Mouse (Mus musculus): ENCODE results near the gene Exoc4.

Exoc4 gene

GRCm38 (mm10) chr6:33468480-33468879, 219.6 kb downstream of the Exoc4 start:
- in situ Hi-C loops (cut with MboI, MseI) = no loop called here

GRCm38 (mm10) chr6:33476134-33476533, 227.2 kb downstream of the Exoc4 start:
- in situ Hi-C loops (cut with MboI, MseI) = no loop called here

GRCm38 (mm10) chr6:33484568-33484967, 235.7 kb downstream of the Exoc4 start:
- in situ Hi-C loops (cut with MboI, MseI) = no loop called here

- in situ Hi-C loops (cut with MboI, MseI) = no loop called here
Measured at GRCm38 (mm10) chr6:33489788-33490187, 240.9 kb downstream of the Exoc4 start.

GRCm38 (mm10) chr6:33496141-33496855, 247.4 kb downstream of the Exoc4 start:
- in situ Hi-C loops (cut with MboI, MseI) = no loop called here

- in situ Hi-C loops (cut with MboI, MseI) = no loop called here
Measured at GRCm38 (mm10) chr6:33497348-33497747, 248.5 kb downstream of the Exoc4 start.

- in situ Hi-C loops (cut with MboI, MseI) = no loop called here
Measured at GRCm38 (mm10) chr6:33502388-33502787, 253.5 kb downstream of the Exoc4 start.

- in situ Hi-C loops (cut with MboI, MseI) = no loop called here
Measured at GRCm38 (mm10) chr6:33503381-33503780, 254.5 kb downstream of the Exoc4 start.

- in situ Hi-C loops (cut with MboI, MseI) = no loop called here
Measured at GRCm38 (mm10) chr6:33507134-33507533, 258.2 kb downstream of the Exoc4 start.

GRCm38 (mm10) chr6:33515391-33515790, 266.5 kb downstream of the Exoc4 start:
- in situ Hi-C loops (cut with MboI, MseI) = no loop called here

- in situ Hi-C loops (cut with MboI, MseI) = no loop called here
Measured at GRCm38 (mm10) chr6:33516798-33517197, 267.9 kb downstream of the Exoc4 start.

- in situ Hi-C loops (cut with MboI, MseI) = no loop called here
Measured at GRCm38 (mm10) chr6:33517890-33518410, 269.1 kb downstream of the Exoc4 start.

- in situ Hi-C loops (cut with MboI, MseI) = no loop called here
Measured at GRCm38 (mm10) chr6:33525695-33526366, 276.9 kb downstream of the Exoc4 start.

- in situ Hi-C loops (cut with MboI, MseI) = loop anchor here (10.0 kb wide), 1 partner anchor 896 kb away; no protein-coding TSS in a partner anchor
Measured at GRCm38 (mm10) chr6:33540356-33540755, 291.5 kb downstream of the Exoc4 start.

- in situ Hi-C loops (cut with MboI, MseI) = loop anchor here (10.0 kb wide), 1 partner anchor 898 kb away; no protein-coding TSS in a partner anchor
Measured at GRCm38 (mm10) chr6:33542712-33543111, 293.8 kb downstream of the Exoc4 start.

GRCm38 (mm10) chr6:33551934-33552333, 303.0 kb downstream of the Exoc4 start:
- in situ Hi-C loops (cut with MboI, MseI) = no loop called here

GRCm38 (mm10) chr6:33560925-33561324, 312.0 kb downstream of the Exoc4 start:
- in situ Hi-C loops (cut with MboI, MseI) = no loop called here

GRCm38 (mm10) chr6:33561911-33562310, 313.0 kb downstream of the Exoc4 start:
- in situ Hi-C loops (cut with MboI, MseI) = no loop called here

- in situ Hi-C loops (cut with MboI, MseI) = no loop called here
Measured at GRCm38 (mm10) chr6:33575947-33576346, 327.1 kb downstream of the Exoc4 start.

- in situ Hi-C loops (cut with MboI, MseI) = no loop called here
Measured at GRCm38 (mm10) chr6:33608469-33608868, 359.6 kb downstream of the Exoc4 start.

GRCm38 (mm10) chr6:33613978-33614377, 365.1 kb downstream of the Exoc4 start:
- in situ Hi-C loops (cut with MboI, MseI) = no loop called here

- in situ Hi-C loops (cut with MboI, MseI) = no loop called here
Measured at GRCm38 (mm10) chr6:33618590-33618989, 369.7 kb downstream of the Exoc4 start.

GRCm38 (mm10) chr6:33620701-33621100, 371.8 kb downstream of the Exoc4 start:
- in situ Hi-C loops (cut with MboI, MseI) = no loop called here
